Mouse (Mus musculus) bone marrow macrophage, adult 2 months (primary cell): ENCODE measurements at regions not wholly inside any gene's neighbourhood (a gene's known extent, or its start where the extent isn't known, plus 50 kb on each side); places are given as distances from the start of the nearest gene placed in this dataset.

Experiments used
- CTCF ChIP-seq: IDR thresholded peaks from 2 replicates; pipeline ENCODE4 v1.5.1; 2012; ENCODE audit warnings: low read depth, mild to moderate bottlenecking, low read length, moderate library complexity
- POLR2A ChIP-seq: IDR thresholded peaks from 2 replicates; pipeline ENCODE4 v1.6.1; 2012; ENCODE audit warnings: mild to moderate bottlenecking, low read depth, low read length, borderline replicate concordance

DNA sequence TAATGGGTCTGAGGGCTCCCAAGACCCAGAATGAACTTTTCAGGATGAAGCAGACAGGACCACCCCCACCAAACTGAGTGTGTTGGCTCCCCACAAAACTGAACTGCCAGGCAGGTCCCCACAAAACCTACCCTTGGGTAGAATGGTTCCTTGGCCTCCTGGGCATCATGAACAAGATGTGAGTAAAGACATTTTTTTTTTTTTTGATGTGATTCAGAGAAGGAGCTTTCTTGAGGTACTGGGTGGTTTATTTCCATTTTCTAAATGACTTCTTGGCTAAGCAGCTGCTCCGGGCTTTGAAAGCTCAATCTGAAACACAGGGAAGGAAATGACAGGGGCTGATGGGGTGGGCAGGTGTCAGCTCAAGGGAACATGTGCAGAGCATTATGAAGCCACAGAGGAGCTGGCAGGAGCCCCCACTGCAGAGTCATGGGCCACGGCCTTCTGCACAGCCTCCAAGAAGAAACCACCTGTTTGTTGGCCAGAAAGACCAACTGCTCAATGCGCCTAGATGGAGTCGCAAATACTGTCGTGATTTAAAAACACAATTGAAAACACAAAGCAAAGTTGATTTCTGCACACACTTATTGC is 86.2 kb upstream of the Rreb1 start:
- TF ChIP-seq CTCF: no peak
- TF ChIP-seq POLR2A: no peak
